Mouse (Mus musculus) gastrocnemius, postnatal 4 days (tissue): ENCODE data around the gene Clcn3. TPM values are rescaled to one million over a fixed set of nuclear protein-coding genes. Genes with fewer than 3 reads are reported as not detected.
"Not testable (repeated sequence)": the region's sequence is repeated elsewhere in the genome, so short reads cannot be mapped to it uniquely, and the experiment has no call there.

Experiments
- DNase-seq, 2 experiments: peaks; one replicate each; pipeline ENCODE4 v3.0.0; 2021 to 2022; ENCODE audit warnings: low spot score in 2 of 2, mixed read lengths in 2 of 2
- long read RNA-seq, 2 experiments: library from polyadenylated mRNA; stranded (forward); transcript quantifications; one replicate each; pipeline ENCODE4 v2.0.0; 2021
- total RNA-seq, 2 experiments: library from RNA; stranded (reverse); gene quantifications; 2 replicates each; pipeline ENCODE4 v1.2.3; 2021

The Clcn3 gene
- total RNA-seq: 10 to 100 TPM; 18.6 to 20.0 TPM
- long read RNA-seq, experiment 1, full-length matches to known transcripts: 4 of 10 reads
- long read RNA-seq, experiment 1, partial matches to known transcripts: 4 of 10 reads
- long read RNA-seq, experiment 1, other reads (novel, unspliced or antisense): 2 of 10 reads
- long read RNA-seq, experiment 2, full-length matches to known transcripts: 11 of 18 reads
- long read RNA-seq, experiment 2, partial matches to known transcripts: 5 of 18 reads
- long read RNA-seq, experiment 2, other reads (novel, unspliced or antisense): 2 of 18 reads

DNA sequence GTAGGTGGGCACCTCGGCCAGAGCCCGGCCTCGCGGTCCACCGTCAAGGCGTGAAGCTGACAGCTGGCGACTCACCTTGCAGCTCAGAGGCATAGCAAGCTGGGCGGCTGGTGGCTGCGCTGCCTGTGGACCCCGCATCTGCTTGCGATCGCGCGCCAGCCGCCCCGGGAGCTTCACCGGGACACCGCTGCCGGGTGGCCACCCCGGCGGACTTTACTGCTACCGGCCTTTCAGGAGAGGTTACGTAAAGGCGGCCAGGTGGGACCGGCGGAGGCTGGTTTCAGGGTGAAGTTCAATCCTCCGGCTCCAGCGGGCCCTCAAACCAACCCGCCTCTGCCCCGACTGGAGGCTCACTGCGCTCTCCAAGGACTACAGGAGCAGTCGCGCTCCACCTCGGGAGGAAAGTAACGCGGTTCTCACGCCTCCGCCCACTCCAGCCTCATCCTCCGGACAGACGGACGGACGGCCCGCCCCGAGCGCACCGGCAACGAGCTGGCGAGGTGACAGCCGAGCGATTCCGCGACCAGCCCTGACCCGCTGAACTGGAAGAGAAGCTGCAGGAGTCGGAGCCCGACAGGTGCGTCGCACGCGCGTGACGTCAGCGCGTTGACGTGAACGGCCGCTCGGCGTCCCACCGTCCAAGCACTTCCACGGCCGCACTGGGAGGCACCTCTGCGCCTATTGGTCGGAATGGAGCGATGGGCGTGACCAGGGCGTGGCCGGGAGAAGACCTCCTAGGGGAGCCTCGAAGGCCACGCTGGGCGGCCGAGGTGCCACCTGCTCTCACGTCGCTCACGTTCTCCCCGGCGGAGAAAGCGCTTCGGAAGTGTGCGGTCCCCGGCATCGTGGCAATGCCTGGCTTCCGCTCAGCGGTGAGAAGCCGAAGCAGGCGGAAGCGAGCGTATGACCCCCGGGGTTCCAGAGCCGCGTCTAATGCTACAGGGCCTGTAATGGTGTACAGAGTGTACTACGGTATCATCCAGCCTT lies at the start of gene Clcn3:
Clcn3 (minus strand) TSS at position 600 of the 987 bp plus-strand sequence.
- peak; percentile 86 to 96 for DNase-seq

DNA sequence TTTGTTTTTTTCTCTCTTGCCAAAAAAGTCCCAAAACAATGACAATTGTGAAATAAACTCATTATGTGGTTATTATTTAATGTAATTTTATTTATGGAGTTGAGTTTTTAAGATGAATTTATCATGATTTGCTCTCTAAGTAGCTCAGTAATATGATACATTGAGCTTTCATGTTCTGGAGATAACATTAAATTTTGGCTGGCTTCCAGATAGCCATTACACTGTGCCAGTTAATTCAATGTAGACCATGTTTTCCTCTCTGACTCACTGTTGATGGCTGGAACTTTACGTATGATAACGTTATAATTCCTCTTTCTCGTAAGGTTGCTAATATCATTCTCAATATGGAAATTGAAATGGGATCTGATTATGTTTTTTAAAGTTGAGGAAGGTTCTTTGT lies 13.4 kb upstream of the Clcn3 start:
- no peak for DNase-seq

DNA sequence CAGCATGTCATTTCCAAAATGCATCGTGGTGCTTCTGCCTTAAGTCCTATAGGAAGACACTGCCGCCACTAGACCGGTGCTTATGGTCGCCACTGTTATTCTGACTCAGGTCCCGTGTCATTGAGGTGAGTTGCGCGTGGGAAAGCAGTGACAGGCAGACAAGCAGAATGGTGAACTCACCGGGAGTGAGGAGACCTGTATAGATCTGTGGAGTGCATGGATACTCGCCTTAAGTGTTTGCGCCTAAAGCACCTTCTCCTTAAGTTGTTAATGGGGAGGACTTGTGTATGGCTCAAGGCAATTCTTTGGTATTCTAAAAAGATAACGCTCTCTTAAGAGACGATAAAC lies 10.5 kb upstream of the Clcn3 start:
- no peak for DNase-seq

DNA sequence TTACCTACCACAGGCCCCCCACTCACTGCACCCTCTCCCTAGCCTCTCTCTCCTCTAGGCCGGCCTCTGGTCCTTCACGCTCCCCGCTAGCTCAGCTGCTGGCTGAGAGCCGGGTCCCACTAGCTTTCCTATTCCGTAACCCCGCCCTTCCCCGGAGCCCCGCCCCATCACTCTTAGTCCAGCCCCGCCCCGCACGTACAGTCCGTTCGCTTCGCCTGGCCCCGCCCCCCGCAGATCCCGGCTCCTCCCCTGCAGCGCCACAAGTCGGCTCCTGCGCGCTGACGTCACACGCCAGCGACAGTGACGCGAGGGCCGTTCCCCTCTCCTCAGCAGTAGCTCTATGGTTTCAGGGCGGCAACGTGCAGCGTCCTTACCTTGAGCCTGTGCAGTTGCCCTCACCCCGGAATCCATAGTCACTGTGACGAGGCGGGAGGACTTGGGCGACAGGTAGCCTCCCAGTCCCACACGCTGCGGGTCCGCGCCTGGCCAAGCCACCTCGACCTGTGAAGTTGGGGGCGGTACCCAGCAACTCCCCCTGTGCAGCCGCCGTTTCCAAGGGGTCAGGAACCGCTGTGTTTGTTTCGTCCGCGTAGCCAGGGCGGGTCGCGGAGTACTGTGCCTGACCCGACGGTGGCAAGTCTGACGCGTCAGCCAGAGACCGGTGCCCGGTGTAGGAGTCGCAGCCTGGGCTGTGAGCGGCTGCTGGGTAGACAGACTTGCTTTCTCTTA lies 10.0 kb upstream of the Clcn3 start, which contains the start of gene Nek1:
Nek1 (plus strand) TSS at position 286 of the 729 bp plus-strand sequence.
- DNase-seq: peak; percentile 95 to 99

DNA sequence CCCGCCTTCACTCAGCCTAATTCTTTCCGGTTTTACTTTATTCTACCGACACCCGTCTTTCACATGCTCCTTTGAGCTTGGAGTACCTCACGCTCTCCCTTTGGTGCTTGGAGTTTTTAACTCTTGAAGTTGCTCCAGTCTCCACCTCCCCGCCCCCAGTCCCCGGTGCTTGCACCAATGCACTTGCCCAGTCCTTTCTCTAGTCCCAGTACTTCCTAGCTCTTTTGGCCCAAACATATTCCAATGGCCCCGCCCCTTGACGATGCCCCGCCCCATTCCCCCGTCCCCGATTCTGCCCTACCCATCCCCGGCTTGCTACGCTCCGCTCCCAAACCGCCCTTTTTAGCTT lies 9.4 kb upstream of the Clcn3 start:
- DNase-seq: peak; percentile 62 to 83

DNA sequence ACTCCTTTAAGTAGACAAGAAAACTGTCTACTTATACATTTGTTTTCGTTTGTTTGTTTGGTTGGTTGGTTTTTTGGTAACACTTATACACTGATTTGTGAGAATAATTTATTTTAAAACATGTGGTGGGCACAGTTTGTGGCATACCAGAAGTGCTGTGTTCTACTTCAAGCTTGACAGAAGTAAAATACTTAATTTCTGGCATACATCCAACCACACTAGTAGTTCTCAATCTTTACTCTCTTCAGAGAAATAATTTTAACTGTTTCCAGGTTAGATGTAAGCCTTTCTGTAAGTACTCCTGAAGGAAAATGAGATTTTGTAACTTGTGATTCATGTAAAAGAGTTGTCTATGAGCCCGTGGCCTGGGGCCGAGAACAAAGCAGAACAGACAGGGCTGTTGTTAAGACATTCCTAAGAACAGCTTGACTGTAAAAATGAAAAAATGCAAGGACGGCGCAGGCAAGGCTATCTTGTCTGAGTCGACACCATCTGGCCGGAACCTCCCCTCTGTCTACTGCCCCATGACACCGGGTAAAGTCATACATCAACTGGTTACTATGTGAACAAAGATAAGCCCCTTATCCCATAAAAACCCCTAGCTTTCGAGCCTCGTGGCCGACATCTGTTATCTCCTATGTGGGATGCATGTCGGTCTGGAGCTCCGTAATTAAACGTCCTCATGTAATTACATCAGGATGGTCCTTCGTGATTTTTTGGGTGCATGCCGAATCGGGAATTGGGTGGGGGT lies 1.3 kb upstream of the Clcn3 start:
- not testable (repeated sequence) for DNase-seq

DNA sequence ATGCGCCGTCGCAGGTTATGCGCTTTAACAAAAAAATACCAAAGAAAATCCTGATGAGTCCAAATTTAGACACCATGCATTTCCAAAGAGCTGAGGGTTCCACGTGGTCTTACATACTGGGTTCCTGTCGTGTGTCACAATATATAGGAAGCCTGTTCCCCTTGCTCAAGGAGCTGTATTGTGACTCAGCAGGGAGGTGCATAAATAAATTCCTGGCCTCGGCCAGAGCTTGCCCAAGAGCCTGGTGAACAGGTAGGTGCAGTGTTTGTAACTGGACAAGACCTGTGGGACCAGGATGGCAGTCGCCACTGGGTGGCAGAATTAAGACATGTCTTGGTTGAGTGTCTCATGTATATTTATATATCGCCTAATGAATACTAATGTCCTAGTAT lies 584 bp upstream of the Clcn3 start:
- DNase-seq: peak in 1 of 2 experiments; percentile 23

DNA sequence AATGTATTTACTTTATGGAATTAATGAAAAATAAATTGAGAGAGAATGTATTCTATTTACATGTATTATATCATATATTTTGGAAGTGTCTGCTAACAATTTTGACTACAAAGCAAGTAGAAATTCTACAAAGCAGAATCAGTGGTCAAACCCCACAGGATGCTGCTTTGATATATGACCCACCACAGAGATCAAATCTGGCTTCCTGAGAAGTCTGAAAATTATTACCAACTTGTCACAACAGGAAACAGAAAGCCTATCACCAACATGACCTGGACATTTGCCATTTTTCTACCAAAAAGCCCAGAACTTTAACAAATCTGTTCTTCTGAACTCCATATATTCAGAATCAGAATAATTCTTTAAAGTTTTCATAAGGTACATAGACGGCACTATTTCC lies 1.7 kb downstream of the Clcn3 start:
- no peak for DNase-seq

DNA sequence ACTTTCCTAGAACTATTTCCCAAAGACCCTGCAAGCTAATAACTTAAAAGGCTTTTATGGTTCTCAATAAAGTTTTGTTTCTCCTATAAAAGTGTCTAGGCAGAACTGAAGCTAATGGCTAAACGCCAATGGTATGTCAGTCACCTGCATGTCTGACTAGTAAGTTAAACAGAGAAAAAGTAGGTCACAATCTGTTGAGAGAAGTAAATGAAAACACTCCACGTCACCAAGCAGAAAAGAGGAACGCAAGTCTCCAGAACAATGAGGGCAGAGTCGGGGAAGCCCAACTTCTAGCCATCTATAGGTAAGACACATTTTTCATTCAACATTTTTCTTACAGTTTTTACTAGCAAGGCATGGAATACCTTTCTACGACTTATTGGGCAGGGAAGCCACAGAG lies 4.6 kb downstream of the Clcn3 start:
- no peak for DNase-seq

DNA sequence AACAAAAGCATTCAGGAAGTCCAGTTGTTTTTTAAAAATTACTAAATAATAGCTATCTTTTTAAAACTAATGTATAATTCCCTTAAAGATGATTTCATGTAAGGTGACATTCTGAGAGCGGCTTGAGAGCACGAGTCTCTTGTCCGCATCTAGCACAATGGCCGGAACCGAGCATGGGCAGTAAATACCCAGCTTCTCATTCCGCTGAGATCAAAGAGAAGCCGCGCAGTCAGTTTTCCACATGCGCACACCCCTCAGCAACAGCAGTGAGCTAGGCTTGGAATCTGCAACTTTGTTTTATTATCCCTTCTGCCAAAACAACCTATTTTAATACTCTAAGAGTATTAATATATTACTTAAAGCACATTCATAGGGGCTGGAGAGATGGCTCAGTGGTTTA lies 6.3 kb downstream of the Clcn3 start:
- DNase-seq: no peak

DNA sequence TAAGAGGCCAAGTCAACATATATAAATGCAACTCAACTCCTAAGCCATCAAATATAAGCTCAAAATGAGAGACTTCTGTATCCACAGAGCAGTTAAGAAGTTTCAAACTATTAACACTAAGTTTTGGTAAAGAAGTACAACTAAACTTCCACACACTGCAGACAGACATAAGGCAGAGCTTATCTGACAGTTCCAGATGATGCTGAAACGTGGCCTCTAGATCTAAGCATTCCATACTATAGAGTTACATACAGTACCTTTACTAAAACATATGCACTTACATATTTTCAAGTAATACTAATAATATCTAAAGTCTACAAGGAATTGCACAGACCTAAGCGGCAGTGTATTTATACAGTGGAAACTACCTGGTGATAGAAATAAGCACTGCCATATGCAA lies 8.3 kb downstream of the Clcn3 start:
- DNase-seq: no peak

DNA sequence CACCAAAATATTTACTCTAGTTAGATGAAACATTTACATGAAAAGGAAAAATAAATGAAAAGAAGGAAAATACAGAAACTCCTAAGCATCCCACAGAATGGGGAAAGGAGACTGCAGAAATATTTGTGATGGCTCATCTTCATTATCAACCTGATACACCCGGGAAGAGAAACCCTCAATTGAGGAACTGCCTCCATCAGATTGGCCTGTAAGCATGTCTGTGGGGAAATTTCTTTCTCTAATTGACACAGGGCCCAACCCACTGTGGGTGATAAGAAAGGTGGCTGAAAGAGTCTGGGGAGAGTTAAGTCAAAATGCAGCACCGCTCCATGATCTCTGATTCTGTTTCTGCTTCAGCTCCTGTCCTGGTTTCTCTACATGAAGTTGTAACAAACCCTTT lies 9.7 kb downstream of the Clcn3 start:
- DNase-seq: no peak

DNA sequence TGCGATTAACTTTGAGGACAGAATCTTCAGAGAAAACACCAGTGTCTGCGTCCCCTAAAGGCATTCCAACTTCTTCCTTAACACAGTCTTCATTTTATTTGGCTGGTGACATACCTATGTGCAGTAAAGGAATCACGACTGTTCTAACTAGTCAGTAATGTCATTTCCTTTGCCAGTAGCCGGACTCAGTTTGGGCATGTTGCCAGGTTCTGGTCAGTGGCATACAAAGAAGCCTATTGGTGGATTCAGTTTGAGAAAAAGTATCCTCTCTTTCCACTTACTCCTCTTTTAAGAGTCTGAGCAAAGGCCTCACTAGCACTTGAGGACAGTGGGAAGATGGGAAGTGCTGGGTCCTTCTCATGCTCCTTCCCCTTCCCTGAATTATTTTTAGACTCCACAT lies 11.3 kb downstream of the Clcn3 start:
- peak in 1 of 2 experiments; percentile 11 for DNase-seq

DNA sequence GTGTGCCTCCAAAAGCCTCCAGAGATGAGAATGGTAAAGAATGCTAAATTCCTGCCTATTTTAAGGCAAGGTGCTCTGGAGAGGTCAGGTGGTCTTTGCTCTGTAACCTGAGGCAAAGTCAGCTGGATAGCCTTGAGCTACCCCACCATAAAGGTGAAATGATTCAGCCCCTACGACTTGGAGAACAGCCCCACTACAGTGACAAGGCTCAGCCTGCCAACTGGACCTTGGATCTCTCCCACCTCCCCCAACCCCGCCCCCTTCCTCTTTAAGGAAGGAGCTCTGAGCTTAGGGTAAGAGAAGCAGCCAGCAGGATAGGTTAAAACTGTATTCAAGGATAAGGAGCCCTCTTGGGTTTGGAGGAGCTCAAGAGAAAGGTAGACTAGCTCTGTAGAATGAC lies 14.0 kb downstream of the Clcn3 start:
- DNase-seq: no peak

DNA sequence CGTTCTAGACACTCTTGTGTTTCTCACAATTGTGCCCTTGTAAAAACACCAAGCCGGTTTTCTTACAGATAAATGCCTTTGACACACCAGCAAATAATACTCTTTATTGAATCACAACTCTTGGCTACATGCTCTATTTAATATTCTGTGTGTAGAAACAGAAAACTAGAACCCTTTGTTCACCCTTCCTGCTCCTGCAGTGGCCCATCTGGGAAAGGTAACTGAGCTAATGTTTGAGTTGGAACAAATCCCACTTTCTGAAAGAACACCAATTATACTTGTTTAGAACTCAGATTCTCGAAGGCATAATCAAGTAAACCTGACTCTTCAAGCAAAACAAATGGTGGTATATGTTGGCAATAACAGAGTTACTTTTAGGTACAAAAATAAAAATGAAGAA lies 17.4 kb downstream of the Clcn3 start:
- no peak for DNase-seq

DNA sequence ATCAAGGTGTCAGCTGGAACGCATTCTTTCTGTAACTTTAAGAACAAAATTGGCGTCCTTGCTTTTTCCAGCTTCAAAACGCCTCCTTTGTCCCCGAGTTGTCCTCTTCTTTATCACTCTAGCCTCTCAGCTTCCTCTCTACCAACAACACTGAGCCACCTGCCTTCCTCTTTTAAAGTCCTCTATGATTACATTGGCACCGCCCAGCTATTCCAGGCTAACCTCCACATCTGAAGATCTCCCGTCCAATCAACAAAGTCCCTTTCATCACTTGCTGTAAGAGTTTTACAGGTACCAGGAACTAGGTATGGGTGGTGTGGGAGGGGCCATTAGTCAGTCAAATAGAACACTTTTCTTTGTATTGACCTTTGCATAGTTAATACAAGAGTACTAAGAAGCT lies 17.8 kb downstream of the Clcn3 start:
- no peak for DNase-seq

DNA sequence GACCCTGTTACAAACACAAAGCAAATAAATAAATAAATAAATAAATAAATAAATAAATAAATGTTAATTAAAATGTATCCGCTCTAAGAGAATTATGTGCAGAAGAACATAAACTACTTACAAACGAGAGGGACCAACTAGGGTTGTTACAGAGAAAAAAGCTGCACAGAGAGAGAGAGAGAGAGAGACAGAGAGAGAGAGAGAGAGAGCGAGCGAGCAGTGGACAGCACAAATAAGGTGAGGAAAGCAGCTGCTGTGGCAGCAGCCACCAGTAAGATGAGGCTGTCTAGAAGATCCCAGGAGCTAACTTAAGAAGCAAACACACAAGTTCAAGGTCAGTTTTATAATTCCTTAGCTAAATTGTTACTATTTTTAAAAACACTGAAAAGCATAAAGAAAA lies 18.6 kb downstream of the Clcn3 start:
- no peak for DNase-seq

DNA sequence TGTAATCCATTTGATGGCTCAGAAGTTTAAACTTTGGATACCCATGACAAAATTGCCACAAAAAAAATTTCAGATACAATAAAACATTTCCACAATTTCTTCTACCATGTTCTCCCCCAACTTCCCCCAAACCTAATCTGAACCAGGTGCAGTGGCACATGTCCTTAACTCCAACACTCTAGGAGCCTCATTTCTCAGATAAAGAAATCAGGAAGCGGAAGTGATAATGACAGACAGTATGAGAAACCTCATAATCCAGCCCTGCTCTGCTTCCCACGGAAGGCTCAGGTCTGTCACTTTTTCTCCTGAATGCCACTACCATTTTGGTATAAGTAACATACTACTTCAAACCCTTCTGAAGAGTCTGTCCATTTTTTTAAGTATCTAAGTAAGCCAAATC lies 19.2 kb downstream of the Clcn3 start:
- DNase-seq: no peak

DNA sequence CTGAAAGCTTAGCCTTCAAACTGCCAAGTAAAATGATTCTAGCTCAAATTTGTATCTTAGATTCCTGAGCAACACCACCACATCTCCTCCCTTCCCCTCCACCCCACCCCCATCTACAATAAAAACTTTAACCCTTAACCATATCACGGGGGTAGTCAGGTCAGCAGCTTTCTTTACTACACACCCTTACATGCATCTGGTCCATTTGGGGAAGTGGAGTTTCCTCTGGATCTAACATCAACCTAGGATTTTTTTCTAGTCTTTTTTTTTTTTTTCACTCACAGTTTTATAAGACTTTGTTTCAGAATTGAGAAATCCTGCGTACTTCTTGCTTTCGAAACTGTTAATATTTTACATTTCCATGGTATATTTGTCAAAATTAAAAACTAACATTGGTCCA lies 20.3 kb downstream of the Clcn3 start:
- DNase-seq: no peak

DNA sequence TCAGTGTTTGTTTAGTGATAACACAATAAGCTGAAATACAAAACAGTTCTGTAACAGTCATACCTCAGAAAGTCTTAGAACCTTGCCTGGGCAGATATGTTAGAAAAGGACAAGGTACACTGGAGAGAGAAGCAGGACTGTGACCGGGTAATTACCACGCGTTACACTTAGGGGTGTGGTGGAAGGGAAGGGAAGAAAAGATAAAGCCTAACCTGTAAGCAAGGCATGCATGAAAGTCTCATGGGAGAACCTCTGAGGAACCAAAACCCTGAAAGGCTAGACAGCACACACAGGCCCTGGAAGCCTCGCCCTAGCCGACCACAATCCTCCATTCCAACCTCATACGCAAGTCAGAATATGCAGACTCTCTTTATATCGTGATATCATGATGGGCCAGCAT lies 26.3 kb downstream of the Clcn3 start:
- no peak for DNase-seq
